Mouse (Mus musculus): ENCODE measurements at regions not wholly inside any gene's neighbourhood (a gene's known extent, or its start where the extent isn't known, plus 50 kb on each side); places are given as distances from the start of the nearest gene placed in this dataset.
A peak's percentile ranks its signal among the peaks of the same experiment; 100 is the strongest.
"Not testable (repeated sequence)": the region's sequence is repeated elsewhere in the genome, so short reads cannot be mapped to it uniquely, and the experiment has no call there.

DNA sequence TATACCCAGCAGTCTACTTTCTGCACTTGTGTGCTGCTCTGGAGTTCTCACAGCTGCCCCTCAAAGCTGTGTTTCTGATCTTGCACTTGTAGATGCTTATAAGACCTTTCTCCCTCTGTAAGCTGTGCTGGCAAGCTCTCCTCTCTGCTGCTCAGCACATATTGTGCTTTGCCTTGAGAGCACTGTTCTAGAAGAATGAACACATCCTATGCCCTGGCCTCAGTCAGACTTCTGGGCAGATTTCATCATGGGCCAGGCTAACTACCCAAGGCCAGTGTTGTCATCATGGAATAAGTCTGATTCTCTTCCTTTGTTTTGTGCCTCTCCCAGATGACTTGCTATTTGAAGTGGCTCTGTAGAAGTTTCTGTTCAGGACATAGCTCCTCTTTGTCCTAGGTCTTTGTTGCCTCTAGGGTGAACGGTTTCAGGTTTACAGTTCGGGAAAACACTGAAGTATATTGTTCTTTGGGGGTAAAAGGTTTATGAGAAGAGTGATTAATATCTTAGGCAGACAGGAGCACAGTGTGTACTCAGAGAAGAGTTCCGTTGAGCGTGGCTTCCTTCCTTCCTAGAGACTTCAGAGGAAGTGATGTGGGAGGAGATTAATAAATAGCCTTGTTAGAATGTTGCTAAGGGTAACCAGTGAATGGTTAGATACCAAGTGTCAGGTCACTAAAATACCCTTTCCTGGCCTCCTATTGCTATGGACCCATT lies 70.8 kb downstream of the Pcdh18 start:
- intact Hi-C loops (cut with DNase I): no loop called here
- no peak for DNase-seq (ENCODE audit: low spot score in 2 of 2)

GRCm38 (mm10) chr3:49674921-49675320 lies 82.2 kb downstream of the Pcdh18 start:
- intact Hi-C loops (cut with DNase I): no loop called here
- DNase-seq (ENCODE audit: low spot score in 2 of 2): no peak

DNA sequence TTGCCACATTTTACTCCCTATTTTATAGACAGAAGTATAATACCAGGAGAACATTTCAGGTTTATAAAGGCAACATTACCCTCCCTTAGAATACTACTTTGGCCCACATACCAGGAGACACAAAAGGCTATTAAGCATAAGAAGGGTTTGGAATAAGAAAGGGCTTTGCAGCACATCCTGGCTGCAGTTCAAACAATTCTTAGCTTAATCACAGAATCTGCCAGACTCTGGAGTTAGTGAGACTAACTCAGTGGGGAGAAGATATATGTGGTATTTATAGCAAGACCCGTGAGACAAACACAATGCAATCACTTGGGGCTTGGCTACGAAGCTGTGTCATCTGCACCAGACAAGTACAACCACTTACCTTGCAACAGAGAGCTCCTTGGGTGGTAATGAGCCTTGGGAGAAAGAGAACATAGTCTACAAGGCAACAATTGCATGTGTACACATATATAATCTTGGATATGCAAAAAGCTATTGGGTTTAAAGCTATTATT lies 84.4 kb downstream of the Pcdh18 start:
- peak in 1 of 2 experiments; percentile 6 for DNase-seq (ENCODE audit: low spot score in 2 of 2)
- intact Hi-C loops (cut with DNase I): no loop called here

GRCm38 (mm10) chr3:49667543-49668338 lies 89.4 kb downstream of the Pcdh18 start:
- DNase-seq (ENCODE audit: low spot score in 2 of 2): no peak
- intact Hi-C loops (cut with DNase I): no loop called here

DNA sequence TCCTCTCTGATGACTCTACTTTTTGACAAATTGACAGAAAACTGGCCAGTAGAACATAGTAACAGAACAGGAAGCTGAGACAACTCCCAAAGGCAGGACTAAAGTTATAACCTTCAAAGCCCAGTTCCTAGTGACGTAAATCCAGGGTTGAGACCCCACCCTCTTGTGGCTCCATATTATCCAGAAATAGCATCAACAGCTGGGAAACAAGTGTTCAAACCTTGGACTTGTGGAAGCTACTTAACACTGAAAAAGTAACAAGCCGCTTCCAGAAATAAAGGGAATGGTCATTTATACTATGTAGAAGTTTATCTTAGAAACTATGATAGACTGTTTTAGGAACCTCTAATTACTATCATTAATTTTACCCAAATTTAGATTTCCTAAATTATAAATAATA lies 90.6 kb downstream of the Pcdh18 start:
- intact Hi-C loops (cut with DNase I): no loop called here

DNA sequence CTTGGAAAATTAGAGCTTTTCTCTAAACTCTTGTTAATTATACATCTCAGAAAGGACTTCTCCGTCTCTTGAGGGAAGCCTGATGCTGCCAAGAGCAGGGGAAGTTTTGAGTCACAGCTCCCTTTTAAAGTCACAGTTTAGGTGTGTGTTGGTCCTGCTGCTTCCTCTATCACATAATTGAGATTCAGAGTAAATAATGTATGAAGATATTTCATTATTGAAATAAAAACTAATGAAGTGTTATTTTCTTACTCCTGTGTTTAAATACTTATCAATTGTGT lies 108.3 kb downstream of the Pcdh18 start:
- intact Hi-C loops (cut with DNase I): no loop called here
- no peak for DNase-seq (ENCODE audit: low spot score in 2 of 2)

More for the DNA sequence above, 90.6 kb downstream of the Pcdh18 start:
- no peak for DNase-seq (ENCODE audit: low spot score in 2 of 2)

- no peak for DNase-seq (ENCODE audit: low spot score in 2 of 2)
- intact Hi-C loops (cut with DNase I): no loop called here
Measured at GRCm38 (mm10) chr3:49648040-49648894, 108.9 kb downstream of the Pcdh18 start.

DNA sequence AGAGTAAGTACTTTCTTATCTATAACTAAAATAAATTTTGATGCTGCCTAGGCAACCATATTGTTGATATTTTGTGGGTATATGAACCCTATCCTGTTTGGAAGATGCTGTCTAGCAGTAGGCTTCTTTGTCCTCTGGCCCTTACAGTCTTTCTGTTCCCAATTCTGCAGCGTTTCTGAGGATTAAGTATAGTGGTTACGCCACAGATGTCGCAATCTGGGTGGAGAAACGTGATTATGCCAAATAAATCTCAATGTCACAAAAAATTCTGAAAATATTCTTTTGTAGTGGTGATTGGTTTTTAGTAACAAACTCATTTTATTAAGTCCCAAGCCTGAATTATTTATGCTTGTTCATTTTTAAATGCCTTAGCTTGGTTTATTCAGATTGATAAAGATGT lies 112.1 kb downstream of the Pcdh18 start:
- intact Hi-C loops (cut with DNase I): no loop called here
- no peak for DNase-seq (ENCODE audit: low spot score in 2 of 2)

DNA sequence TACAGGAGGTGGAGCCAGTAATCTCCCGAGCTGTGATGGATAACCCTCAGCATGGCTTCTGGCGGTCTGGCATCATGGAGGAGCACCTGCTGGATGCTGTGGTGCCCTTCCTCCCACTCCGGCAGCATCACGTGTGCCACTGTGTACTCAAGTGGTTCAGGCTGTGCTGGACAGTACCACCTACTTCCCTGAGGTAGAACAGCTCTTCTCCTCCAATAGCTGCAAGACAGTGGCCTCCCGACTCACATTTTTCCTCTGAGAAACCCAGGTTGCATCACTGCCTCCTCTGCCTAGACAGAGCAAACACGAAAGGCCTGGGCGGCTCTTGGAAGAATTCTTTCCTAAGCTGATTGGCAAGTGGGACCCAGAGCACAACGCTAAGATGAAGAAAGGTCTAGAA lies 113.3 kb downstream of the Pcdh18 start:
- intact Hi-C loops (cut with DNase I): no loop called here

GRCm38 (mm10) chr3:49641966-49642758 lies 115.0 kb downstream of the Pcdh18 start:
- intact Hi-C loops (cut with DNase I): no loop called here
- peak; percentile 25 to 79 for DNase-seq (ENCODE audit: low spot score in 2 of 2)

More for the DNA sequence above, 113.3 kb downstream of the Pcdh18 start:
- no peak for DNase-seq (ENCODE audit: low spot score in 2 of 2)

DNA sequence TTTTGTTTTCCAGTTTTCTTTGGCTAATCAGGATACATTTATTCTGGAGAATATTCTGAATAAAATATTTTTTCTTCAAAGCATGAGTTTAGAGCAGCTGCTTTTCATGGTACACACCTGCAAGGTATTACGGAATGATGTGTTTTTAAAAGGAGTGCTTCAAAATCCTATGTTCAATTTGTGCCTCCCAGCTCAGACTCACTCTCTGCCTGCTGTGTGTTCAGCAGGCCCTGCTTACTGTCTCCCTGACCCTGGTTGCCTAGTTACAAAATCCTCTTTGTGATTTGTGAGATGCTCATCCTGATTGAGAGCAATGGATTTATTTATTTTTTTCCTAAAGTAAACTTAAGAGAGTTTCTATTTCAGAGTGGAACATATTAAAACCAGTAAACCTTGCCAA lies 115.7 kb downstream of the Pcdh18 start:
- no peak for DNase-seq (ENCODE audit: low spot score in 2 of 2)
- intact Hi-C loops (cut with DNase I): no loop called here

GRCm38 (mm10) chr3:49638601-49639000 lies 118.5 kb downstream of the Pcdh18 start:
- intact Hi-C loops (cut with DNase I): no loop called here
- no peak for DNase-seq (ENCODE audit: low spot score in 2 of 2)

DNA sequence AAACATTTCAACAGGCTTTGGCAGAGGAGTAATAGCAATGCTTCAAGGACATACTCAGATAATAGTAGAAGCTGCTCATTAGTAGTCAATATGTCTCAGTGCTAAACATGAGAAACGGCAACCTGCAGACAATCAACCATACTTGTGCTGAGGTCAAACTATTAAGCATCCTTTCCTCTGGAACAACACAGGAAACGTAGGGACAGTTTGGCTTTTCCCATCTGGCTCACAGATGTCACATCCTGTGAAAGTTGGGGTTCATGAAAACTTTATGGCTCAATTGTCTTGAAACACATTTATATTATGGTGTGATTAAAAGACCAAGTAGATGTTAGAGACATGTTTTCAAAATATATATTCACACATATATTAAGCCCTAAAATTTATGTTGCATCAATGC lies 120.4 kb downstream of the Pcdh18 start:
- intact Hi-C loops (cut with DNase I): no loop called here
- no peak for DNase-seq (ENCODE audit: low spot score in 2 of 2)

- DNase-seq (ENCODE audit: low spot score in 2 of 2): no peak
- intact Hi-C loops (cut with DNase I): no loop called here
Measured at GRCm38 (mm10) chr3:49592706-49593451, 164.2 kb downstream of the Pcdh18 start.

GRCm38 (mm10) chr3:49590234-49590633 lies 166.9 kb downstream of the Pcdh18 start:
- intact Hi-C loops (cut with DNase I): no loop called here
- no peak for DNase-seq (ENCODE audit: low spot score in 2 of 2)

- intact Hi-C loops (cut with DNase I): no loop called here
- DNase-seq (ENCODE audit: low spot score in 2 of 2): no peak
Measured at GRCm38 (mm10) chr3:49586531-49587168, 170.5 kb downstream of the Pcdh18 start.

- DNase-seq (ENCODE audit: low spot score in 2 of 2); intact Hi-C loops (cut with DNase I): not testable (repeated sequence)
Measured at GRCm38 (mm10) chr3:49585962-49586361, 171.2 kb downstream of the Pcdh18 start.
